Mouse (Mus musculus) lung, postnatal 0 days (tissue): ENCODE data around the gene Cd80.

Experiments
- CTCF ChIP-seq: IDR thresholded peaks from 2 replicates; pipeline ENCODE4 v1.5.1; 2016; ENCODE audit warnings: antibody characterized with exemption, mild to moderate bottlenecking
- EP300 ChIP-seq: IDR thresholded peaks from 2 replicates; pipeline ENCODE4 v1.6.1; 2016; ENCODE audit warnings: antibody characterized with exemption, mild to moderate bottlenecking, control low read depth

- TF ChIP-seq EP300 (no peak), CTCF (no peak)
These were observed 30.0 kb upstream of the Cd80 start for GRCm38 (mm10) chr16:38425374-38425773.
